Mouse (Mus musculus): ENCODE measurements at regions not wholly inside any gene's neighbourhood (a gene's known extent, or its start where the extent isn't known, plus 50 kb on each side); places are given as distances from the start of the nearest gene placed in this dataset.

DNA sequence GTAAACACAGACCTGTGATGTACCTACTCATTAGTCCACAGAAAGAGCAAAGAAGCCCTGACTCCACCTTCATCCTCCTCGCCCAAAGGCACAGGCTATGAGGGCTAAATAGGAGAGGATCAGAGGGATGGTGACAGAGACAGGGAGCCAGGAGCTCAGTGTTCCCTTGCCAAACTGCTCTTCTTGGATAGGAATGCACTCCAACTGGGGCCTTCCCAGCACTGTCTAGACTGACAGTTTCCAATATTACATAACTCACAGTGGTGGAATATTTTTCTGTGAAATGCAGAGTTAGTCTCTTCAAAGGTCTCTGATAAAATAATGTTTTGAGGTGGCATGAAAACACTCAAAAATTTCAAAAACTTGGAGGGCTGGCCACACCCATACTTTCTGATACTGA, 53.5 kb upstream of the Irs2 start:
- TF ChIP-seq CEBPB (IDR thresholded peaks at IDR 0.05; ENCODE audit: insufficient read depth, poor library complexity, severe bottlenecking) (no peak), MYOG (IDR thresholded peaks at IDR 0.05; ENCODE audit: control insufficient read depth in 1 of 3, insufficient read depth in 1 of 3, insufficient read length in 2 of 3, low read depth in 2 of 3) (no peak), POLR2A (IDR thresholded peaks at IDR 0.05; ENCODE audit: insufficient read length, low read depth) (no peak), E2F4 (IDR thresholded peaks at IDR 0.05; ENCODE audit: insufficient read depth) (no peak), MAX (IDR thresholded peaks at IDR 0.05; ENCODE audit: low read depth) (no peak), POLR2AphosphoS2 (IDR thresholded peaks at IDR 0.05; ENCODE audit: insufficient read length, low read depth) (no peak), TCF12 (IDR thresholded peaks at IDR 0.05; ENCODE audit: insufficient read depth, poor library complexity, severe bottlenecking) (no peak), TCF3 (IDR thresholded peaks at IDR 0.05; ENCODE audit: insufficient read length, low read depth) (no peak), USF1 (IDR thresholded peaks at IDR 0.05; ENCODE audit: low read depth) (no peak), MYOD1 (IDR thresholded peaks at IDR 0.05; ENCODE audit: control insufficient read depth in 1 of 3, insufficient read length in 2 of 3, low read depth in 2 of 3) (no peak)
